Mouse (Mus musculus): ENCODE data around the gene Cenpp.

- TF ChIP-seq CTCF (IDR thresholded peaks at IDR 0.05; ENCODE audit: extremely low read depth, insufficient read depth, insufficient read length, insufficient replicate concordance) (no peak), POLR2A (IDR thresholded peaks at IDR 0.05; ENCODE audit: low read depth, low read length) (no peak)
These were observed 82.2 kb downstream of the Cenpp start for GRCm38 (mm10) chr13:49570371-49570770.

Data from spleen, adult 2 months (tissue).